Mouse (Mus musculus) myocyte (in vitro differentiated cells): ENCODE measurements around the gene Btnl9.

Source experiments
- CEBPB ChIP-seq: IDR thresholded peaks from 2 replicates; pipeline ENCODE4 v1.6.1; 2011; ENCODE audit warnings: mild to moderate bottlenecking, moderate library complexity; ENCODE audit not compliant: poor library complexity, insufficient read depth, severe bottlenecking
- E2F4 ChIP-seq: IDR thresholded peaks from one replicate; pipeline ENCODE4 v1.6.1; 2011; ENCODE audit warnings: mild to moderate bottlenecking, control low read depth, moderate library complexity; ENCODE audit not compliant: insufficient read depth
- MAX ChIP-seq: IDR thresholded peaks from one replicate; pipeline ENCODE4 v1.6.1; 2011; ENCODE audit warnings: low read depth, mild to moderate bottlenecking, control low read depth
- MYOD1 ChIP-seq, 3 experiments: IDR thresholded peaks; one replicate each; pipeline ENCODE4 v1.6.1; 2011; ENCODE audit warnings: control low read depth in 2 of 3, low read depth in 2 of 3, mild to moderate bottlenecking in 2 of 3, moderate library complexity in 1 of 3; ENCODE audit not compliant: insufficient read length in 2 of 3, control insufficient read depth in 1 of 3
- MYOG ChIP-seq, 3 experiments: IDR thresholded peaks; one replicate each; pipeline ENCODE4 v1.6.1; 2011; ENCODE audit warnings: control low read depth in 2 of 3, low read depth in 2 of 3, mild to moderate bottlenecking in 2 of 3; ENCODE audit not compliant: insufficient read length in 2 of 3, control insufficient read depth in 1 of 3, insufficient read depth in 1 of 3
- POLR2A ChIP-seq: IDR thresholded peaks from one replicate; pipeline ENCODE4 v1.6.1; 2011; ENCODE audit warnings: low read depth, mild to moderate bottlenecking, control low read depth, moderate library complexity; ENCODE audit not compliant: insufficient read length
- POLR2AphosphoS2 ChIP-seq: IDR thresholded peaks from one replicate; pipeline ENCODE4 v1.6.1; 2011; ENCODE audit warnings: low read depth, control low read depth; ENCODE audit not compliant: insufficient read length
- REST ChIP-seq: IDR thresholded peaks from one replicate; pipeline ENCODE4 v1.6.1; 2011; ENCODE audit warnings: mild to moderate bottlenecking, control low read depth, moderate library complexity; ENCODE audit not compliant: insufficient read depth, insufficient read length
- SRF ChIP-seq: IDR thresholded peaks from one replicate; pipeline ENCODE4 v1.6.1; 2011; ENCODE audit warnings: low read depth; ENCODE audit not compliant: control insufficient read depth, insufficient read length
- TCF12 ChIP-seq: IDR thresholded peaks from one replicate; pipeline ENCODE4 v1.6.1; 2011; ENCODE audit warnings: mild to moderate bottlenecking, control low read depth; ENCODE audit not compliant: poor library complexity, insufficient read depth, severe bottlenecking
- TCF3 ChIP-seq: IDR thresholded peaks from one replicate; pipeline ENCODE4 v1.6.1; 2011; ENCODE audit warnings: low read depth, control low read depth; ENCODE audit not compliant: insufficient read length
- USF1 ChIP-seq: IDR thresholded peaks from one replicate; pipeline ENCODE4 v1.6.1; 2011; ENCODE audit warnings: low read depth, mild to moderate bottlenecking, control low read depth, moderate library complexity

- TF ChIP-seq TCF12 (no peak), USF1 (no peak), POLR2AphosphoS2 (no peak), MAX (no peak), E2F4 (no peak), POLR2A (no peak), REST (no peak), TCF3 (no peak), SRF (no peak), MYOG (IDR thresholded peaks at IDR 0.05; ENCODE audit: control insufficient read depth in 1 of 3, insufficient read depth in 1 of 3, insufficient read length in 2 of 3, low read depth in 2 of 3) (no peak), MYOD1 (IDR thresholded peaks at IDR 0.05; ENCODE audit: control insufficient read depth in 1 of 3, insufficient read length in 2 of 3, low read depth in 2 of 3) (no peak), CEBPB (no peak)
These were observed at the start of gene Btnl9 for GRCm38 (mm10) chr11:49186955-49187488.
